Mouse (Mus musculus): ENCODE results near the gene Zfp383. TPM values are rescaled to one million over a fixed set of nuclear protein-coding genes. Genes with fewer than 3 reads are reported as not detected.

The Zfp383 gene
- polyA plus RNA-seq, 1 experiment: 14.0 TPM

DNA sequence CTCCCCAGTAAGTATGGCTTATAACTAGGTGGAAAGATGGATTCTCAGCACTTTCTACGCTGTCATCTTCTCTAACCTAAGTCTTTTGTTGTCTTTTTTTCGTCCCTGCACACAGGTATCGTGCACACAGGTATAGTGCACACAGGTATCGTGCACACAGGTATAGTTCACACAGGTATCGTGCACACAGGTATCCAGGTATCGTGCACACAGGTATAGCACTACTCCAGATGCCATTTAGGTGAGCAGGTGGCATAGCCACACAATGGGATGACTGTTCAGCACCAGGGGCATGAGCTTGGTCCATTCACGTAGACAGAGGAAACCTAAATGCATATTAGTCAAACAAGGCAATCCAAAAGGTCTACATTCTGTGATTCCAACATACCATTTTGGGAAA is 17.5 kb upstream of the Zfp383 start:
- H3K27me3 ChIP-seq (ENCODE audit: control insufficient read depth, insufficient read depth, low read length): no peaks in the 10 kb centered on the region
- no peak overlapping the region for H3K4me3 ChIP-seq (replicated peaks; ENCODE audit: insufficient read depth, low read depth, low read length)
- no peaks in the 10 kb centered on the region for H3K4me1 ChIP-seq (ENCODE audit: control insufficient read depth, insufficient read depth, low read length)
- no peak for TF ChIP-seq CTCF (IDR thresholded peaks at IDR 0.05; ENCODE audit: borderline replicate concordance, insufficient read depth, low read depth, low read length)
- 98% methylated on average over 7 of the region's 7 CpGs for WGBS
- no peak for DNase-seq
- H3K27ac ChIP-seq (ENCODE audit: insufficient read depth, low read length): no peak overlapping the region

DNA sequence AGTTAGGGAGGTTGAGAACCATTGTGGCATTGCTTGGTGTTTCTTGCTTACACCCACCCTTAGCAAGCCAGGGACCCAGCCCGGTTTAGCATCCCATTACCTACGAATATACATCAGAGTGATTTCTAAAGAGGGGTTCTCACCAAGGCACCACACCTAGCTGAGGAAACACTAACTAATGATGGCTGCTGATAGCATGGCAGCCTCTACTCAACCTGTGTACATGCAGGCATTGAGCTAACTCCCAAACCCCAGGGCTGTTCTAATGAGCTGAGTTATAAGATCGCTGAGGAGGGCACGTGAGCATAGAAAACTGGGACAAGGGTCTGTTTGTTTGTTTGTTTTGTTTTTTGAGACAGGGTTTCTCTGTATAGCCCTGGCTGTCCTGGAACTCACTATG is 15.3 kb upstream of the Zfp383 start:
- no peaks in the 10 kb centered on the region for H3K27me3 ChIP-seq (ENCODE audit: control insufficient read depth, insufficient read depth, low read length)
- no peaks in the 10 kb centered on the region for H3K4me1 ChIP-seq (ENCODE audit: control insufficient read depth, insufficient read depth, low read length)
- H3K4me3 ChIP-seq (replicated peaks; ENCODE audit: insufficient read depth, low read depth, low read length): no peak overlapping the region
- DNase-seq: no peak
- WGBS: 97% methylated on average over 4 of the region's 4 CpGs
- TF ChIP-seq CTCF (IDR thresholded peaks at IDR 0.05; ENCODE audit: borderline replicate concordance, insufficient read depth, low read depth, low read length) (no peak), POLR2A (IDR thresholded peaks at IDR 0.05; ENCODE audit: borderline replicate concordance, insufficient read depth, low read length) (no peak)
- no peak overlapping the region for H3K27ac ChIP-seq (ENCODE audit: insufficient read depth, low read length)

DNA sequence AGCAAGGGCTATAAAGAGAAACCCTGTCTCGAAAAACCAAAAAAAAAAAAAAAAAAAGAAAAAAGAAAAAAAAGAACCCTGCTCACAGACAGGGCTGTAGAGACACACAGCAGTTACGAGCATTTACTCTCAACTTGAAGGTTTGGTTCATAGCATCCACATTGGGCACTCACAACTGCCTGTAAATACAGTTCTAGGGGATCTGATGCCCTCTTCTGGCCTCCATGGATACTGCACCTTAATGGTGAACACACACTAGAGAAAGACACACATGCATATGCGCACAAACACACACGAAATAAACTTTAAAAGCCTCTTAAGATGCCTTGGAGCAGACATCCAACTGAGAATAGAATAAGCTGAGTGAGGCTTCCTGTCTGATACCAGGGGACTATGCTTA is 9.7 kb upstream of the Zfp383 start:
- Histone ChIP-seq H3K27ac (ENCODE audit: insufficient read depth, low read length) (no peak overlapping the region), H3K27me3 (ENCODE audit: control insufficient read depth, insufficient read depth, low read length) (no peaks in the 10 kb centered on the region), H3K4me3 (replicated peaks; ENCODE audit: insufficient read depth, low read depth, low read length) (no peak overlapping the region), H3K4me1 (ENCODE audit: control insufficient read depth, insufficient read depth, low read length) (no peaks in the 10 kb centered on the region)
- 92% methylated on average over 4 of the region's 4 CpGs for WGBS
- TF ChIP-seq CTCF (IDR thresholded peaks at IDR 0.05; ENCODE audit: borderline replicate concordance, insufficient read depth, low read depth, low read length) (no peak), POLR2A (IDR thresholded peaks at IDR 0.05; ENCODE audit: borderline replicate concordance, insufficient read depth, low read length) (no peak)
- DNase-seq: no peak

DNA sequence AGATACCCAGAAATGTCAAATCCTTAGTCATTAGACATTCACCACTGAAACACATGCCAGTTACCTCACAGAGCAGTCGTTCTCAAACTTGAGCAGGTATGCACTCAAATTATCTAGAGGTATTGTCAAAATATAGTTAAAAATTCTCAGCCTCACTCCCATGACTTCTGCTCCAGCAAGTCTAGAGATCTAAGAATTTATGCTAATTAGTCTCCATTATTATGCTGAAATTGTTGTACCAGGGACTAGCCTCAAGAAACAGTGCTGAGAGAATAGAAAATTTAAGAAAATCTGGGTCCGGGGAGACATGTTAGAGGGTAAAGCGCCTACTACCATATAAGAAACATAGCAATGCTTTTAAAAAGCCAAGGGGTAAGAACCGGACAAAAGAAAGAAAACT is 3.9 kb upstream of the Zfp383 start:
- no peak for TF ChIP-seq POLR2A (IDR thresholded peaks at IDR 0.05; ENCODE audit: borderline replicate concordance, insufficient read depth, low read length)
- no peak for TF ChIP-seq CTCF (IDR thresholded peaks at IDR 0.05; ENCODE audit: borderline replicate concordance, insufficient read depth, low read depth, low read length)

DNA sequence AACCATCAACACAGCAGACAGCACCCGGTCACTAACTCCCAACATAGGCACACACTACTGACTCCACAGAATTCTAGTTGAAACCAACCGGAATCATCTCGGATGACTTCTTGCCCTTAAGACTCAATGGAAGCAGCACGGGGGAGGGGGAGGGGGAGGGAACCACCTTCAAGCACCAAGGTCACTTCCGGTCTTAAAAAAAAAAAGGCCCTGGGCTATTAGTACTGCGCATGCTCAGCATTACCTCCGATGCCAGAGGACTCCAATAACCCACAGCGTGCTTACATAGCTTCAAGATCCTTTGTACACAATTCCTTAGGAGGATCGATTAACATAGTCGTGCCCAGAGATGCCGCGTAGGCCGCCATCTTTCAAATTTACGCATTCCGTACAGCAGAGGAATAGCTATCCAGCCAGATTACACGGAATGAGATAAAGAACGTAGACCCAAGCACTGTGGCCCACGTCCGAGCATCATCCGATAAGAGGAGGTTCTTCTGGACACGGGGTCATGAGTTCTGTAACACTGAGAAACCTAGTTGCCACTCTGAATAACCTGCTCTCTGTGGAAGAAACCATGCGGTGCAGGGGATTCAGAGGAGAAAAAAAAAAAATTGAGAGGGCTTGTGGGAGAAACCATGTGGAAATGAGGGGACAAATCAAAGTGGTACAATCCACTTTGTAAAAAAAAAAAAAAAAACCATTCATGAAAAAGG is 1.9 kb upstream of the Zfp383 start, which contains the start of gene Zfp27:
Gene Zfp27 (minus strand): TSS at position 607 of the 716 bp plus-strand sequence.
- H3K27me3 ChIP-seq (ENCODE audit: control insufficient read depth, insufficient read depth, low read length): no peaks in the 10 kb centered on the region
- TF ChIP-seq CTCF (IDR thresholded peaks at IDR 0.05; ENCODE audit: borderline replicate concordance, insufficient read depth, low read depth, low read length) (no peak), POLR2A (IDR thresholded peaks at IDR 0.05; ENCODE audit: borderline replicate concordance, insufficient read depth, low read length) (peak; percentile 92; the same call in 1 of the 2 replicates)
- H3K27ac ChIP-seq (ENCODE audit: insufficient read depth, low read length): peak within 1 kb of the TSS; percentile 81
- WGBS: under 1% methylated on average over 22 of the region's 22 CpGs
- H3K4me1 ChIP-seq (ENCODE audit: control insufficient read depth, insufficient read depth, low read length): peaks cover 2% of the 10 kb centered on the region; the same call in 1 of the 2 replicates
- peak; percentile 79 to 89 for DNase-seq
- peak within 1 kb of the TSS; percentile 88 for H3K4me3 ChIP-seq (replicated peaks; ENCODE audit: insufficient read depth, low read depth, low read length)

More for the DNA sequence above, 3.9 kb upstream of the Zfp383 start:
- DNase-seq: no peak
- no peak overlapping the region for H3K4me3 ChIP-seq (replicated peaks; ENCODE audit: insufficient read depth, low read depth, low read length)
- no peaks in the 10 kb centered on the region for H3K27me3 ChIP-seq (ENCODE audit: control insufficient read depth, insufficient read depth, low read length)
- H3K27ac ChIP-seq (ENCODE audit: insufficient read depth, low read length): no peak overlapping the region
- no peaks in the 10 kb centered on the region for H3K4me1 ChIP-seq (ENCODE audit: control insufficient read depth, insufficient read depth, low read length)
- WGBS: 93% methylated on average over 4 of the region's 4 CpGs

DNA sequence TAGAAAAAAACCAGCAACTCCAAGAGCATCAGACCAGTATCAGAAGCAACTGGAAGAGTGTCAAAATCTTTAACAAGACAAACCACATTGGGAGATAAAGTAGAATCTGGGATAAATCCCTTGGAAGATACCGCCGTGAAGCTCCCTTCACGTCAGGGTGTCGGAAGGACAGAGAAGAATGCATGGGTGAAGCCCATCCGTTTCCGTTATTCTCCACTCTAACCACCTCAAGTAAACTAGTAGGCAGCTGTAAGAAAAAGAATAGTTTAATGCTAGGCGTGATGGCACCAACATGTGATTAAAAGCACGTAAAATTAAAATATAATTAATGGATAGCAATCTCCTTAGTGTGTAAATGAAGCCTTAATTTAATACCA is 1.4 kb upstream of the Zfp383 start:
- Histone ChIP-seq H3K4me1 (ENCODE audit: control insufficient read depth, insufficient read depth, low read length) (peaks cover 2% of the 10 kb centered on the region; the same call in 1 of the 2 replicates), H3K4me3 (replicated peaks; ENCODE audit: insufficient read depth, low read depth, low read length) (peak overlapping the region; percentile 68), H3K27ac (ENCODE audit: insufficient read depth, low read length) (peak overlapping the region; percentile 80; the same call in 1 of the 2 replicates), H3K27me3 (ENCODE audit: control insufficient read depth, insufficient read depth, low read length) (no peaks in the 10 kb centered on the region)
- 11% methylated on average over 8 of the region's 8 CpGs for WGBS
- peak in 1 of 2 experiments; percentile 35 for DNase-seq
- TF ChIP-seq POLR2A (IDR thresholded peaks at IDR 0.05; ENCODE audit: borderline replicate concordance, insufficient read depth, low read length) (no peak), CTCF (IDR thresholded peaks at IDR 0.05; ENCODE audit: borderline replicate concordance, insufficient read depth, low read depth, low read length) (no peak)

DNA sequence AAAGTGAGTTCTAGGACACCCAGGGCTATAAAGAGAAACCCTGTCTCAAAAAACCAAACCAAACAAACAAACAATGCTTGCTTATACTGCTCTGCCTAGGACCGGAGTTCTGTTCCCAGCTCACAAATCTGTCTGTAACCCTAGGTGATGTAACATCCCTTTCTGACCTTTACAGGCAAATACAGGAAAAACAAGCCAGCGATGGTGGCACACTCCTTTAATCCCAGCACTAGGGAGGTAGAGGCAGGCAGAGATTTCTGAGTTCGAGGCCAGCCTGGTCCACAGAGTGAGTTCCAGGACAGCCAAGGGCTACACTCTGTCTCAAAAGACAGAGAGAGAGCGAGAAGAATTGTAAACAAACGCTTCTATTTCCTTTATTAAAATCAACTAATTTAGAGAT is 817 bp upstream of the Zfp383 start:
- peaks cover 2% of the 10 kb centered on the region; the same call in 1 of the 2 replicates for H3K4me1 ChIP-seq (ENCODE audit: control insufficient read depth, insufficient read depth, low read length)
- 92% methylated on average over 5 of the region's 5 CpGs for WGBS
- H3K27ac ChIP-seq (ENCODE audit: insufficient read depth, low read length): no peak overlapping the region
- H3K27me3 ChIP-seq (ENCODE audit: control insufficient read depth, insufficient read depth, low read length): no peaks in the 10 kb centered on the region
- no peak for DNase-seq
- H3K4me3 ChIP-seq (replicated peaks; ENCODE audit: insufficient read depth, low read depth, low read length): peak overlapping the region; percentile 12
- TF ChIP-seq CTCF (IDR thresholded peaks at IDR 0.05; ENCODE audit: borderline replicate concordance, insufficient read depth, low read depth, low read length): no peak
- TF ChIP-seq POLR2A (IDR thresholded peaks at IDR 0.05; ENCODE audit: borderline replicate concordance, insufficient read depth, low read length): no peak

DNA sequence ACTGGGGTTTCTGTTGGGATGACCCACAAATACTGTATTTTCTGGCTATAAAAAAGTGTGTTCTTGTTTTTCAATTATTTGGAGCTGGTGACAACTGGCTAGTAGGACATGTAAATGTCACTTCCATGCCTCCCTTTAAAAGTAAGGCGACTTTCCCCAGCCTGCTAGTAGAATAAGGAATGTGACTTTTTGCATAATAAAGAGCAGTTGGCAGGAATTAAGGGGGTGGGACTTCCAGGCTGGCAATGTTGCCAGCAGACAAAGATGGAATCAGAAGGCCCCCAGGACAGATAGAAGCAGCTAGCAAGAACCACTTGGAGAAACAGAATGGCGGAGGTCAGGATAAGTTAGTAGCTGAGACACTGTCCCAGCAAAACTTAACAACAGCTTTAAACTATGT is 2.2 kb downstream of the Zfp383 start:
- 39% methylated on average over 2 of the region's 2 CpGs for WGBS
- no peak for TF ChIP-seq CTCF (IDR thresholded peaks at IDR 0.05; ENCODE audit: borderline replicate concordance, insufficient read depth, low read depth, low read length)
- TF ChIP-seq POLR2A (IDR thresholded peaks at IDR 0.05; ENCODE audit: borderline replicate concordance, insufficient read depth, low read length): no peak

More for the DNA sequence above, 2.2 kb downstream of the Zfp383 start:
- Histone ChIP-seq H3K27me3 (ENCODE audit: control insufficient read depth, insufficient read depth, low read length) (no peaks in the 10 kb centered on the region), H3K4me1 (ENCODE audit: control insufficient read depth, insufficient read depth, low read length) (peaks cover 2% of the 10 kb centered on the region; the same call in 1 of the 2 replicates), H3K27ac (ENCODE audit: insufficient read depth, low read length) (no peak overlapping the region), H3K4me3 (replicated peaks; ENCODE audit: insufficient read depth, low read depth, low read length) (no peak overlapping the region)
- DNase-seq: no peak
